Mouse (Mus musculus) subcutaneous adipose tissue, adult 2 months (tissue): ENCODE measurements around the gene Gm28051. TPM values are rescaled to one million over a fixed set of nuclear protein-coding genes. Genes with fewer than 3 reads are reported as not detected.

Experiments used
- polyA plus RNA-seq: library from polyadenylated mRNA; depleted of rRNA; stranded (reverse); fragments of >200 nt; gene quantifications from 2 replicates; pipeline ENCODE4 v1.2.3, GENCODE M21; 2012; ENCODE audit warnings: low replicate concordance; rRNA removed

Gene Gm28051
- polyA plus RNA-seq = not detected in 2 replicates

GRCm38 (mm10) chr12:102757689-102758402, at the start of gene Gm28051, which contains the start of the genes Gon7 and Ubr7:
Gene Gm28051, minus strand, starts transcription at chr12:102757765.
Gene Gon7, minus strand, starts transcription at chr12:102757803.
Gene Ubr7, plus strand, starts transcription at chr12:102757967.

GRCm38 (mm10) chr12:102758403-102758756, 815 bp upstream of the Gm28051 start, which contains the start of gene Gm20604:
Gene Gm20604, minus strand, starts transcription at chr12:102758672.

GRCm38 (mm10) chr12:102743589-102744574, 13.7 kb downstream of the Gm28051 start, which contains the start of the genes Moap1 and Tmem251:
Gene Moap1, minus strand, starts transcription at chr12:102743661.
Gene Tmem251, plus strand, starts transcription at chr12:102743762.

GRCm38 (mm10) chr12:102704457-102705198, 52.9 kb downstream of the Gm28051 start, which contains the start of gene Itpk1:
Gene Itpk1, minus strand, starts transcription at chr12:102704930.

Other genes with a start within 250 kb of the Gm28051 start
- gene Chga, start 202.8 kb downstream of the Gm28051 start, polyA plus RNA-seq = 0.32 TPM in 1 of 2 replicates, not detected in the other
- gene Itpk1, start 52.8 kb downstream of the Gm28051 start, polyA plus RNA-seq = 56.8 and 72.6 TPM in 2 replicates
- gene Moap1, start 14.1 kb downstream of the Gm28051 start, polyA plus RNA-seq = 0.50 TPM in 1 of 2 replicates, not detected in the other
- 1.7 and 2.6 TPM in 2 replicates for gene Tmem251, start 14.0 kb downstream of the Gm28051 start, polyA plus RNA-seq
- gene Gon7, start within 50 bp of the Gm28051 start, polyA plus RNA-seq = 3.9 and 13.3 TPM in 2 replicates
- gene Ubr7, start 202 bp upstream of the Gm28051 start, polyA plus RNA-seq = 14.4 and 21.8 TPM in 2 replicates
- 2.8 and 3.5 TPM in 2 replicates for gene Gm20604, start 907 bp upstream of the Gm28051 start, polyA plus RNA-seq
- gene Btbd7, start 120.7 kb upstream of the Gm28051 start, polyA plus RNA-seq = 13.7 and 25.4 TPM in 2 replicates
- gene Cox8c, start 141.6 kb upstream of the Gm28051 start, polyA plus RNA-seq = not detected in 2 replicates
- 0.24 and 1.2 TPM in 2 replicates for gene Unc79, start 191.1 kb upstream of the Gm28051 start, polyA plus RNA-seq